Mouse (Mus musculus): ENCODE results near the gene Gm42957. TPM values are rescaled to one million over a fixed set of nuclear protein-coding genes. Genes with fewer than 3 reads are reported as not detected.
"Not testable (repeated sequence)": the region's sequence is repeated elsewhere in the genome, so short reads cannot be mapped to it uniquely, and the experiment has no call there.

The Gm42957 gene
- polyA plus RNA-seq, 3 experiments from 2014 or later = 0.10 TPM; not detected in 2

GRCm38 (mm10) chr3:96675690-96676089 lies 40.4 kb downstream of the Gm42957 start:
- ATAC-seq = no peak

- no peak for ATAC-seq
Observed at GRCm38 (mm10) chr3:96678456-96678855, 43.2 kb downstream of the Gm42957 start.

GRCm38 (mm10) chr3:96679159-96679674 lies 43.9 kb downstream of the Gm42957 start:
- ATAC-seq = no peak

- ATAC-seq = no peak
Observed at GRCm38 (mm10) chr3:96680269-96680956, 45.1 kb downstream of the Gm42957 start.

- no peak for ATAC-seq
Observed at GRCm38 (mm10) chr3:96683496-96683895, 48.2 kb downstream of the Gm42957 start.

GRCm38 (mm10) chr3:96684151-96684821 lies 49.0 kb downstream of the Gm42957 start:
- no peak for ATAC-seq

GRCm38 (mm10) chr3:96684822-96685156 lies 49.5 kb downstream of the Gm42957 start:
- ATAC-seq = no peak

- not testable (repeated sequence) for ATAC-seq
Observed at GRCm38 (mm10) chr3:96686057-96686456, 50.8 kb downstream of the Gm42957 start.

GRCm38 (mm10) chr3:96688854-96689253 lies 53.6 kb downstream of the Gm42957 start:
- ATAC-seq = no peak

- ATAC-seq = no peak
Observed at GRCm38 (mm10) chr3:96690298-96690697, 55.0 kb downstream of the Gm42957 start.

GRCm38 (mm10) chr3:96692506-96692905 lies 57.2 kb downstream of the Gm42957 start:
- ATAC-seq = no peak

GRCm38 (mm10) chr3:96693579-96693978 lies 58.3 kb downstream of the Gm42957 start:
- ATAC-seq = no peak

- ATAC-seq = peak; percentile 64
Observed at GRCm38 (mm10) chr3:96696198-96696765, 61.0 kb downstream of the Gm42957 start, which contains the start of gene Pias3. Gene Pias3 (plus strand): TSS chr3:96696384.

GRCm38 (mm10) chr3:96696766-96697732 lies 61.8 kb downstream of the Gm42957 start:
- ATAC-seq = peak; percentile 66

GRCm38 (mm10) chr3:96698993-96699690 lies 63.9 kb downstream of the Gm42957 start:
- ATAC-seq = no peak

- no peak for ATAC-seq
Observed at GRCm38 (mm10) chr3:96700376-96700775, 65.1 kb downstream of the Gm42957 start.

GRCm38 (mm10) chr3:96701003-96701402 lies 65.7 kb downstream of the Gm42957 start:
- ATAC-seq = no peak

Data from inflammation-experienced regulatory T-cells, adult 6 months (primary cell).